Mouse (Mus musculus) G1E (cell line): Measurements from ENCODE around the gene Prr18.

ENCODE experiments used
- CTCF ChIP-seq: IDR thresholded peaks from 2 replicates; pipeline ENCODE4 v1.5.1; 2012; ENCODE audit warnings: low read depth, low read length, inconsistent platforms, mixed read lengths
- GATA2 ChIP-seq: IDR thresholded peaks from 2 replicates; pipeline ENCODE4 v1.6.1; 2012; ENCODE audit warnings: low read depth, low read length, inconsistent platforms, borderline replicate concordance
- TAL1 ChIP-seq: conservative IDR thresholded peaks from 2 replicates; pipeline ENCODE4 v1.6.1; 2012; ENCODE audit warnings: low read depth, low read length, inconsistent platforms, mixed read lengths

- TF ChIP-seq CTCF (no peak), TAL1 (no peak), GATA2 (no peak)
Measured at GRCm38 (mm10) chr17:8289993-8290679, 47.1 kb upstream of the Prr18 start.
